Mouse (Mus musculus): ENCODE results near the gene Drd5.

DNA sequence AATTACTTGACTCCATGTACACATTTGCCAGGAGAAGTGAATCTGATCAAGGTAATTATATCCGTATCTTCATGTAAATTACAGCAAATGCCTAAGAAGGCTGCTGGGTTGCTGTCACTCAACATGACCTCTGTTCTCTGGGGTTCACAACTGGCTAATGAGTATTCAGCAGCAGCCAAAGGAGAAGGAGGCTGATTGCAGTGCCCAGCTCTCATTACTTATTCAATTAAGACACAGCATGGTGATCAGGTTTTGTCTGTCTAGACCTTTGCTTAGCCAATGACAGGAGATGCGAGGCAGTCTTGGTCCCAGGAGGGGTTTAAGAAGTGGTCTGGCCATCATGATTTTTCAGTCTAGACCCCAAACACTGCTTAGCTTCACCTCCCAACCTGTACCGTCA, 23.9 kb downstream of the Drd5 start:
- no peak for TF ChIP-seq CTCF (IDR thresholded peaks at IDR 0.05)
- TF ChIP-seq POLR2A (IDR thresholded peaks at IDR 0.05; ENCODE audit: insufficient read depth, low read depth, low read length), result no peak
